Mouse (Mus musculus) embryonic fibroblast, embryonic 13.5 days (primary cell): Measurements from ENCODE around the gene Sarnp.

Experiments used
- CTCF ChIP-seq: IDR thresholded peaks from 2 replicates; pipeline ENCODE4 v1.5.1; 2011; ENCODE audit warnings: mild to moderate bottlenecking, control low read depth, low read length, moderate library complexity, borderline replicate concordance; ENCODE audit not compliant: insufficient read depth
- POLR2A ChIP-seq: IDR thresholded peaks from 2 replicates; pipeline ENCODE4 v1.6.1; 2011; ENCODE audit warnings: low read depth, mild to moderate bottlenecking, control low read depth, low read length, moderate library complexity

DNA sequence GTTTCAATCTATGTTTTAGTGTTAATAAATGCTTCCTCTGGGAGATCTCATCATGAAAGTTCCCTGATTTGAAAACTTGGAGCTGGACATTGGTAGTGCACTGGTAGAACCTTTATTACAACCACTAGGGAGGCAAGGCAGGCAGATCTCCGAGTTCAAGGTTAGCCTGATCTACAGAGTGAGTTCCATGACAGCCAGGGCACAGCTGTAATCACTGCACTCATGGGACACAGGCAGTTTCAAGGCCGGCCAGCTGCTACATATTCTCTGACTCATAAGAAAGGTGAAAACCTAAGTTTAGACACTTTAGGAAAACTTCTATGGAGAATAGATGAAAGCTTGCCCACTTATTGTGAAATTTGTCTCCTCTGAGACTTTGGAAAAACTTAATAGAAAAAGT, 61.7 kb downstream of the Sarnp start:
- TF ChIP-seq CTCF (no peak), POLR2A (no peak)
